Mouse (Mus musculus): Measurements from ENCODE around the gene Agpat3. TPM values are rescaled to one million over a fixed set of nuclear protein-coding genes. Genes with fewer than 3 reads are reported as not detected.

Gene Agpat3
- polyA plus RNA-seq, 2 experiments: 14.5 to 21.0 TPM

DNA sequence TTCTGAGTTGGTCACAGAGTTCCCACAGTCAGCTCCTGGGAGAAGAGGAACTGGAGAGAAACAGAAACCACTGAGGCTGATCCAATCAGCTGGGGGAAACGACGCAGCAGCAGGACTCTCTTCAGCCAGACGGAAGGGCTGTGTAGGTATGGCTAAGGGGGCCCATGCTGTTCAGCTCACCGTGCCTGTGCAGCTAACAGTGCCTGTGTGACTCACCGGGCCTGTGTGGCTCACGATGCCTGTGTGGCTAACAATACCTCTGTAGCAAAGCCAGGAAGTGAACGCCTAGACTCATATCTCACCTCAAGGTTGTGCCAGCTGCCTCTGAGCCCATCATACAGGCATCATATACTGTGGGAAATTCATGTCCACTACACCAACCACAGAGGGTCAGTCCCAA is 48.6 kb downstream of the Agpat3 start:
- H3K27ac ChIP-seq: no peak overlapping the region
- ATAC-seq (ENCODE audit: insufficient read depth): no peak
- 9% methylated on average over 7 of the region's 7 CpGs for WGBS (ENCODE audit: insufficient replicate concordance)
- H3K36me3 ChIP-seq (replicated peaks; ENCODE audit: control insufficient read depth, insufficient read depth, low read depth): no peaks in the 10 kb centered on the region
- no peak overlapping the region for H3K4me3 ChIP-seq (ENCODE audit: insufficient read depth in 1 of 2, low read depth in 2 of 2, low read length in 2 of 2)
- H3K4me1 ChIP-seq (replicated peaks; ENCODE audit: control insufficient read depth in 2 of 2, insufficient read depth in 2 of 2, low read length in 1 of 2): 0 out of 4 replicates have a peak, but pooled peaks cover 0 to under 1% of the 10 kb centered on the region in 2 experiments
- TF ChIP-seq CTCF (IDR thresholded peaks at IDR 0.05; ENCODE audit: low read depth) (no peak), EP300 (IDR thresholded peaks at IDR 0.05; ENCODE audit: low read depth) (no peak)
- H3K4me2 ChIP-seq (ENCODE audit: low read depth): no peak overlapping the region
- no peaks in the 10 kb centered on the region for H3K27me3 ChIP-seq (ENCODE audit: control insufficient read depth, insufficient read depth, low read length)
- no peaks in the 10 kb centered on the region for H3K9me3 ChIP-seq (ENCODE audit: control insufficient read depth, low read length)
- no peak overlapping the region for H3K9ac ChIP-seq (replicated peaks)
- DNase-seq (ENCODE audit: low read depth in 3 of 3, low spot score in 3 of 3): no peak

DNA sequence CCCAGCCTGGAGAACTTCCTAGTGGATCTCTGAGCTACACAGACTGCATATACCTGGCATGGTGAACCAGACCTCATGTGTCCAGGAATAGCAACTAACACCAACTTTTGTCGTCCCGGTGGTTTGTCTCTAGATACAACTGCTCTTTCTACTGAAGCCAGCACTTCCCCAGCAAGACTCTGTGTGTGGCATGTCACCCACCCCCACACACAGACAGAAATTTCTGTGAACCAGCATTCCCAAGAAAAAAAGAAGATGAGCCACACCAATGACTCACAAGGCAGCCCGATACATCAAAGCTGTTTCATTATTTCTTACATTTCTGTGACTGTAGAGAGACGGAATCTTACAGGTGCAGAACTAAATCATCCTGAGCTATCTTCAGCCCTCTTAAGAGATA is 52.2 kb downstream of the Agpat3 start:
- ATAC-seq (ENCODE audit: insufficient read depth) (no peak), DNase-seq (ENCODE audit: low read depth in 3 of 3, low spot score in 3 of 3) (no peak)
- 69% methylated on average over 4 of the region's 4 CpGs for WGBS (ENCODE audit: insufficient replicate concordance)
- no peaks in the 10 kb centered on the region for H3K36me3 ChIP-seq (replicated peaks; ENCODE audit: control insufficient read depth, insufficient read depth, low read depth)
- no peak overlapping the region for H3K4me2 ChIP-seq (ENCODE audit: low read depth)
- H3K27me3 ChIP-seq (ENCODE audit: control insufficient read depth, insufficient read depth, low read length): no peaks in the 10 kb centered on the region
- no peak overlapping the region for H3K27ac ChIP-seq
- no peak overlapping the region for H3K4me3 ChIP-seq (ENCODE audit: insufficient read depth in 1 of 2, low read depth in 2 of 2, low read length in 2 of 2)
- no peaks in the 10 kb centered on the region for H3K9me3 ChIP-seq (ENCODE audit: control insufficient read depth, low read length)
- H3K9ac ChIP-seq (replicated peaks): no peak overlapping the region
- H3K4me1 ChIP-seq (replicated peaks; ENCODE audit: control insufficient read depth in 2 of 2, insufficient read depth in 2 of 2, low read length in 1 of 2): 0 out of 4 replicates have a peak, but pooled peaks cover 0 to 2% of the 10 kb centered on the region in 2 experiments
- no peak for TF ChIP-seq CTCF (IDR thresholded peaks at IDR 0.05; ENCODE audit: low read depth)
- TF ChIP-seq EP300 (IDR thresholded peaks at IDR 0.05; ENCODE audit: low read depth): no peak

DNA sequence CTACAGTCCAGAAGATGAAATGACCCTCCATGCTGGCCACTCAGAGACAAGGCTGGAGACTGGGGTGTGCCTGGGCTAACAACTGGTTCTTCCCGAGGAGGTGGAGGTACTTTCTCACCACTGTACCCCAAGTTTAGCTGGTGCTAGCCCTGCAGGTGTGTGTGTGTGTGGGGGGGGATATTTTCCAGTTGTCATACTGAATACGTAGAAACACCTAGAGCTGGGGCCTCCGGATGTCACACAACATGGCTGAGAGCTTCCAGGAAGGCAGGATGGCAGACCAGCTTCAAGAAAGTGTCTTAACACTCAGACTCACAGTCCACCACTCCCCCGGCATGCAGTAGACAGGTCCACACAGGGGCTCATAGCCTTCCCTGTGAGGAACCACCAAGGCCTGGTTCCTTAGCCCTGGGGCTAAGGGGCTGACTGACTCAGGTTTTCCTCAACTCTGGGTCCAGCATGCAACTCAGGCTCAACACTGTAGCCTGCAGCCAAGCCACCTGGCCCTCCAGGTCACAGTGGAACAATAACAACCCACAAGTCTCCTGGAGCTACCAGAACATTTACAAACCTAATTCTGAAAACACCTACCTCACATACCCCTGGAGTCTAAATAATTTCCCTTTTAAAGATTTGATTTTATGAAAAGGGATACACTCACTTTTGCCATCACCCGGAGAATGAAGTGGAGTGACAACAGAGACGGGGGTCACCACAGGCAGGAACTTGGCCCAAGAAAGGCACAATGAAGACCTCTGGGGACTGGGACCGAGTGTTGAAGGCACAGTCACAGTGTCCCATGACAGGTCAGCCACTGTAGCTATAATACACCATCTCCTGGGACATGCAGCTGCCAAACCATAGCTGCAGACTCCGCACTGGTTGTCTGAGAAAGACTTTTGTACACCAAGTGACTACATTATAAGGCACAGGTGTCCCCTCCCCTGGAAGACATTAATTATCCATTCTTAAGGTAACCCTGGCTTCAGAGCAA is 53.3 kb downstream of the Agpat3 start:
- Histone ChIP-seq H3K9ac (replicated peaks) (no peak overlapping the region), H3K27ac (no peak overlapping the region)
- no peak for ATAC-seq (ENCODE audit: insufficient read depth)

DNA sequence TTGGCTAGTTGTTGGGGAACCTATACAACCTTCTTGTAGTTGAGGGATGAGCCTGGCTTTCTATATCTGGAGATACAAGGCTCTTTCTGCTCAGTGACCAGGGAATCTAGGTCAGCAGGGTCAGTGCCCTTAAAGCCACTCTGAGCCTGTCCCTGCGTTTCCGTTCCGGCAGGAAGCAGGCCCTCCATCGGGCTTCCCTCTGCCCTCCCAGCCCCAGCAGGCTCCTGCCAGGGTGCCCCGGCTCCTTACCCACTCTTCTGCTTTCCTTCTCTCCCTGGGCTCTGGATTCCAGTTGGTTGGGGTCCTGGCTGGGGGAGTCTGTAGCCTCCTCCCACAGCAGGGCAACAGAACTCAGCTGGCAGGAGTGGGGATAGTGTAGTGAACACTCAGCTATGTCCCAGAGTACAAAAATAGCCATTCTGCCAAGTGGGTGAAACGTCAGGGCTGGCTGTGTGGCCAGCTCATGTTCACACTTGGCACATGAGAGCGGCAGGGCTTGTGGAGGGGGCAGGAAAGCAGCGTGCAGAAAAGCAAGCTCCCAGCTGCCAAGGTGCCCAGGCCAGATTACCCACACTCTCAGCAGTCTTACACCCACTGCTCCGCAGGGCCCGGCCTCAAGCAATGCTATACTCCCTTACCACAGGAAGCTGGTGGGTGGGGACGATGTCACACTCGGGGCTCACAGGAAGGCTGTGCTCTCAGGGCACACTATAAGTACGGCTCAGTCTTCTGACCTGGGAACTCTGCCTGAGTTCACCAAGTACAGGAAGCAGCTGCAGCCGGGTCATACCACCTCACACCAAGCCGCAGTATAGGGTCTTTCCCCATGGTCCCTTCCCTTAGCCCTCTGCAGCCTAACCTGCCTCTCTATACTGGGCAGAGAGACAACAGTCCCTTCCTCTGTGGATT is 54.5 kb downstream of the Agpat3 start:
- no peaks in the 10 kb centered on the region for H3K36me3 ChIP-seq (replicated peaks; ENCODE audit: control insufficient read depth, insufficient read depth, low read depth)
- no peak overlapping the region for H3K9ac ChIP-seq (replicated peaks)
- no peak overlapping the region for H3K4me3 ChIP-seq (ENCODE audit: insufficient read depth in 1 of 2, low read depth in 2 of 2, low read length in 2 of 2)
- H3K9me3 ChIP-seq (ENCODE audit: control insufficient read depth, low read length): no peaks in the 10 kb centered on the region
- DNase-seq (ENCODE audit: low read depth in 3 of 3, low spot score in 3 of 3): peak in 2 of 3 experiments; percentile 22 to 24
- peak; percentile 76 for ATAC-seq (ENCODE audit: insufficient read depth)
- H3K4me2 ChIP-seq (ENCODE audit: low read depth): no peak overlapping the region; the same call in 1 of the 2 replicates
- TF ChIP-seq EP300 (IDR thresholded peaks at IDR 0.05; ENCODE audit: low read depth) (no peak), CTCF (IDR thresholded peaks at IDR 0.05; ENCODE audit: low read depth) (no peak)
- 16% methylated on average over 15 of the region's 15 CpGs for WGBS (ENCODE audit: insufficient replicate concordance)
- no peaks in the 10 kb centered on the region for H3K27me3 ChIP-seq (ENCODE audit: control insufficient read depth, insufficient read depth, low read length)
- H3K4me1 ChIP-seq (replicated peaks; ENCODE audit: control insufficient read depth in 2 of 2, insufficient read depth in 2 of 2, low read length in 1 of 2): 0 out of 4 replicates have a peak, but pooled peaks cover 0 to 2% of the 10 kb centered on the region in 2 experiments
- H3K27ac ChIP-seq: no peak overlapping the region

More for the DNA sequence above, 53.3 kb downstream of the Agpat3 start:
- no peaks in the 10 kb centered on the region for H3K36me3 ChIP-seq (replicated peaks; ENCODE audit: control insufficient read depth, insufficient read depth, low read depth)
- H3K27me3 ChIP-seq (ENCODE audit: control insufficient read depth, insufficient read depth, low read length): no peaks in the 10 kb centered on the region
- 64% methylated on average over 8 of the region's 8 CpGs for WGBS (ENCODE audit: insufficient replicate concordance)
- no peak overlapping the region for H3K4me3 ChIP-seq (ENCODE audit: insufficient read depth in 1 of 2, low read depth in 2 of 2, low read length in 2 of 2)
- no peak for DNase-seq (ENCODE audit: low read depth in 3 of 3, low spot score in 3 of 3)
- no peak overlapping the region for H3K4me2 ChIP-seq (ENCODE audit: low read depth)
- H3K9me3 ChIP-seq (ENCODE audit: control insufficient read depth, low read length): no peaks in the 10 kb centered on the region
- TF ChIP-seq EP300 (IDR thresholded peaks at IDR 0.05; ENCODE audit: low read depth) (no peak), CTCF (IDR thresholded peaks at IDR 0.05; ENCODE audit: low read depth) (no peak)
- H3K4me1 ChIP-seq (replicated peaks; ENCODE audit: control insufficient read depth in 2 of 2, insufficient read depth in 2 of 2, low read length in 1 of 2): 0 out of 4 replicates have a peak, but pooled peaks cover 0 to 2% of the 10 kb centered on the region in 2 experiments
